Mouse (Mus musculus) adrenal gland, adult 18-20 months (tissue): ENCODE results near the gene Pla2g12b. TPM values are rescaled to one million over a fixed set of nuclear protein-coding genes. Genes with fewer than 3 reads are reported as not detected.

Experiments used
- DNase-seq, 2 experiments: peaks; one replicate each; pipeline ENCODE4 v3.0.0; 2021 to 2022; ENCODE audit warnings: low spot score in 2 of 2
- total RNA-seq, 2 experiments: library from RNA; stranded (reverse); gene quantifications; 1 replicate in 1 of 2; 2 replicates in 1 of 2; pipeline ENCODE4 v1.2.3; 2021

Pla2g12b gene
- total RNA-seq, 2 experiments from 2014 or later = not detected

GRCm38 (mm10) chr10:59465546-59465945 lies 62.1 kb downstream of the Pla2g12b start:
- no peak for DNase-seq

- no peak for DNase-seq
Observed at GRCm38 (mm10) chr10:59466626-59467025, 63.2 kb downstream of the Pla2g12b start.

GRCm38 (mm10) chr10:59467297-59467696 lies 63.8 kb downstream of the Pla2g12b start:
- no peak for DNase-seq

GRCm38 (mm10) chr10:59470451-59470850 lies 67.0 kb downstream of the Pla2g12b start:
- no peak for DNase-seq

Other genes with a start within 250 kb of the Pla2g12b start
- 10 to 100 TPM; 36.5 to 38.8 TPM for gene Sept10, start 181.8 kb upstream of the Pla2g12b start, total RNA-seq
- gene Sowahc, start 181.7 kb upstream of the Pla2g12b start, total RNA-seq = 10 to 100 TPM; 34.8 to 56.6 TPM
- 100 to 1,000 TPM in 1 of 2 experiments, 10 to 100 TPM in 1; 82.5 to 154 TPM for gene P4ha1, start 80.4 kb upstream of the Pla2g12b start, total RNA-seq
- gene Gm10273, start 8.0 kb upstream of the Pla2g12b start, total RNA-seq = 10 to 100 TPM; 64.8 to 84.7 TPM
- gene Oit3, start 38.1 kb downstream of the Pla2g12b start, total RNA-seq = 1 to 10 TPM; 2.0 to 2.3 TPM
- not detected for gene Gm10322, start 212.4 kb downstream of the Pla2g12b start, total RNA-seq
- gene Mcu, start 213.0 kb downstream of the Pla2g12b start, total RNA-seq = 10 to 100 TPM; 26.2 to 36.8 TPM